Mouse (Mus musculus) layer of hippocampus, postnatal 10 days (tissue): ENCODE measurements around the gene Megf6. TPM values are rescaled to one million over a fixed set of nuclear protein-coding genes. Genes with fewer than 3 reads are reported as not detected.
A peak's percentile ranks its signal among the peaks of the same experiment; 100 is the strongest.

Source experiments
- DNase-seq, 2 experiments: peaks; one replicate each; pipeline ENCODE4 v3.0.0; 2021; ENCODE audit warnings: low spot score in 2 of 2
- long read RNA-seq: library from polyadenylated mRNA; stranded (forward); transcript quantifications from one replicate; pipeline ENCODE4 v2.0.0, GENCODE M21; 2023
- total RNA-seq, 2 experiments: library from RNA; stranded (reverse); gene quantifications; 2 replicates each; pipeline ENCODE4 v1.2.3; 2021

Gene Megf6
- total RNA-seq, result 10 to 100 TPM; 11.4 to 11.6 TPM
- long read RNA-seq, partial matches to known transcripts, result 1 of 3 reads
- long read RNA-seq, other reads (novel, unspliced or antisense), result 2 of 3 reads

DNA sequence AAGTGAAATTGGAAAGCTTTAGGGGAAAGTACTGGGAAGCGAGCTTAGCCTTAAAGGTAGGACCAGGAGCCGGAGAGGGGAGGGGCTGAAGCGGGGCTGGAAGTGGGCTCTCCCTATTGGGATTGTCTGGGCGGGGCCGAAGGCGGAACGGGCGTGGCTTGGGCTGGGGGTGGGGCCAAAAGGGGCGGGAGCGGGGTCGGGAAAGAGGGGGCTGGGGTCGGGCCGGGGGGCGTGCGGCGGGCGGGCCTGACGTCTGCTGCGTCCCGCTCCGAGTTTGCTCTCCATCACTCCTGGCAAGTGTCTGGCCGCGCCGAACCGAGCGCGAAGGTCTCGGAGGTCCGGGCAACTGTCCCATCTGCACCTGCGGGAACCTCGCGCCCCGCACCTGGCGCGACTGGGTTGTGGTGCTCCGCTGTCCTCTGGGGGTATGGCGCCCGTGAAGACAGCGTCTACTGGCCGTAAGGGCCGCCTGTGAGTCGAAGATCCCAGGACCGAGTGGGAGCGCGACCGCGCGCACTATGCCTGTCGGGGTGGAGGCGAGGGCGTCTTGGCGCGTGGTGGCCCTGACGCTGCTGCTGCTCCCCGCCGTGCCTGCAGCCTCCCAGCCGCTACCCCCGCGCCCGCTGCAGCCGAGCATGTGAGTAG lies at the start of gene Megf6:
TSS of gene Megf6 (plus strand) at position 225 of the 645 bp plus-strand sequence.
- no peak for DNase-seq

DNA sequence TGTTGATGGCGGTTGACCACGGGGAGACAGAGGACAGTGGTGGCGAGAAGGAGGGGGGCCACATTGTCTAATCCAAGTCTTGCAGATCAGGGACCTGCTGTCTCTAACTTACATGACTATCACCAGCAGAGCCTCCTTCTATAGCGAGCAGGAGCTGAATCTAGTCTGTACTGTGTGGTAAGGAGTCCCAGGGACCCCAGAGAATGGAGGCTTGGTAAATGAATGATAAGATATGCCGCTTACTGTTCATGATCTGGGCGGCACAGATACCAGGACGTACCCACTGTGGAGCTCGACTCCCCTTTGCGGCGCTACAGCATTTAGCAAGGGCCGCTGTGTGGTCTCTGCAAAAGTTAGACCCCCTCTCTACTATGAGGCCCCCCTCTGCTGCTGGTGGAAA lies 48.7 kb upstream of the Megf6 start:
- DNase-seq, result no peak

DNA sequence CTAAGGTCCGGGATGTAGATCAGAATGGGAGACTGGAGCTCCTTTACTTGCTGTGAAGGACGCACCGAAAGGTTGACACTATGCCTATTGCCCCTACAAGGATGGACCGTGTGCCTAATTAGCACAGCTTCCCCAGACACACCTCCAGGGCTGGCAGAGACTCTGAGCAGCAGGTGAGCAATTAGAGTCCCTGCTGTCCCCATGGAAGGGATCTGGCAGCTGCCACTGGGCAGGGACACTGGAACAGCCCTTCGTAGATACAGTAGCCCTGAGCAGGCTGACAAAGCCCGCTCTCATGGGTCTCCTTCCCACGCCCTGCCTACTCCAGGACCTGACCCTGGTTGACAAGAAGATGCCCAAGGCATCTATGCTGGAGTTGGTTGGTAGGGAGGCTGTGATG lies 48.2 kb upstream of the Megf6 start:
- no peak for DNase-seq

DNA sequence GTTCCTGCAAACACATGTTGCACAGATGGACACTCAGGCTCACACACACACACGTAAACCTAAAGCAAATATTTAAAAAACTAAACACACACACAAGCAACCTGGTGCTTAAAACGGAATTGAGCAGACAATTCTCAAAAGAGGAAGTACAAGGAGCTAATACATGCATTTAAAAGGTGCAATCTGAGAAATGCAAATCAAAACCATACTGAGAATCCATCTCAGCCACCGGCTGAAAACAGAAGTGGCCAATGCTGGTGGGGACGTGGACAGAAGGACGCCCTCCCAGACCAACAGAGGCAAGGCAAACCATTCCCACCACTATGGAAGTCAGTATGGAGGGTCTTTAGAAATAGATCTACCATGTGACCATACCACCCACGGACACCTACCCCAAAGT lies 47.0 kb upstream of the Megf6 start:
- no peak for DNase-seq

DNA sequence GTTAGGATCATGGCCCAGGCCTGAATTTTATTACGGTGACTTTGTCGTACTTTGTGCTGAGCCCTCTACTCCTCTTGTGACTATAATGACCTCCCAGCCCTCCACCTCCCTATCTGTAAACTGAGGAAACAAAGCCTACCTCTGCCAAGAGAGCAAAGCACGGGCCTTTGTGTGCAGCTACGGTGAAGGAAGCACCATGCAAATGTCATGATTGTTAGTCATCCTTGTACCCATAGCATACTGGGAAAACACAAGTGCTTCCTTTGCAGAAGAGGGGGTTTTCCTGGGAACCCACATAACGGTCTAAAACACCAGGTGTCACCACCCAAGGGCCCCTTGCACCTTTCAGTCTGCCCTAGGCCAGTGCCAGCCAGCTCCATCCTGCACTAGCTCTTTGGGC lies 45.3 kb upstream of the Megf6 start:
- no peak for DNase-seq

DNA sequence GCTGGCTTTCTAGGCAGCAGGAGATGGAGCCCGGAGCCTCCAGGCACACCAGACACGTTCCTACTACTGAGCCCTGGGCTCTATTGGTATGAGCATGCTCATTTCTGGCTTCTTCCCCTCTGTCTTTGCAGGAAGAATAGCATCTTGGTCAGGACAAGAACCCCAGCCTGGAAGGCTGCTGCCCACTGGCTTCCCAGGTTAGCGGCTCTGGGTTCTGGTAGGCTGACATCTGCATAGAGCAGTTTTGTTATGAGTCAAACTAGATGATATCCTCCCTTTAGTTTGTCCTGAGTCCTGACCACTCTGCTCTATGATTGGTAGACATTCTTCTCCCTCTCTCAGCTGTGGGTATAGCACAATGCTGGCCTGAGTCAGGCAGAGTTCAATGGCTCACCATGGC lies 43.3 kb upstream of the Megf6 start:
- DNase-seq, result no peak

DNA sequence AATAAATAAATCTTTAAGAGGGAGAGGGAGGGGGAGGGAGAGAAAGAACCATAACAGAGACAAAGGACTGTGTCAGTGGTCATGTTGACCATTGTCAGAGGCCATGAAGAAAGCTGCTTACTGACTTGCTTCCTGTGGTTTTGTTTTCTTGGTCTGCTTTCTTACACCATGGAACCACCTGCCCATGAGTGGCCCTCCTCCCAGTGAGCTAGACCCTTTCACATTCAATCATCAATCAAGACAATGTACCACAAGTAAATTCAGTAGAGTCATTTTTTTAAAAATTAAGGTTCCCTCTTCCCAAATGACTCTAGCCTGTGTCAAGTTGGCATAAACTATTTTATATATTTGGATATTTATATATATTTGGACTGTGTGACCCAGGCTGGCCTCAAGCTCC lies 40.6 kb upstream of the Megf6 start:
- DNase-seq, result no peak

DNA sequence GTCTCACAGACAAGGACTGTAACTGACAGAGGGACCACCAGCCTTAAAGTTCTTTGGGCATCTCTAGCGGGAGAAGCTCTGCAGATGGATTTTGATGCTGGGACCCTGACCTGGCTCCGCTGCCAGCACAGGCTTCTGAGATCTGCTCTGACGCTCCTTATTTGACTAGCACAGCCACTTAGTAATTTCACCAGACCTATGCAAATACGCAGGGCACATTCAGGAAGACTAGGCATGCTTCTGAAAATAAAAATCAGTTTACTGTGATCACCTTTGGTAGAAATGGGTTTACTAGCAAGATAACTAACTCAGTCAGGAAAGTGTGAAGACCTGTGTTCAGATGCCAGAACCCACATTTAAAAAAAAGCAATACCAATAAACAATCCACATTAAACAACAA lies 38.6 kb upstream of the Megf6 start:
- DNase-seq, result no peak

DNA sequence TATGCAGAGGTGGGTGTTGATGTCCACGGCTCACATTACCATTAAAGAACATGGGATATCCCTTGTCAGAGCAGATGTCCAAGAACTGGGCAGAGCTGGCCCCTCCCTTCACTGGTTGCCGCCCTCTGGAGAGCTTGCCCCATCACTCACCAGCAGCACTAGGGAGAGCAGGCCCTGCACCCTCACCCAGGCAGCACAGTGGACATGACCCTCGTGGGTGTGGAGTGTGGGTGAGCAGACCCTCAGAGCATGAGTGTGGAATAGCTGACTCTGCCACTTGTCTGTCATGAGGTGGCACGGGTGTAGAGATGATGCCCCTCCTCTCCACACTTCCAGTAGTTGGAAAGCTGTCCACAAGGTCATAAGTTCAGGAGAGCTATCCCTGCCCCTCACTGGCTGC lies 35.7 kb upstream of the Megf6 start:
- DNase-seq, result no peak

DNA sequence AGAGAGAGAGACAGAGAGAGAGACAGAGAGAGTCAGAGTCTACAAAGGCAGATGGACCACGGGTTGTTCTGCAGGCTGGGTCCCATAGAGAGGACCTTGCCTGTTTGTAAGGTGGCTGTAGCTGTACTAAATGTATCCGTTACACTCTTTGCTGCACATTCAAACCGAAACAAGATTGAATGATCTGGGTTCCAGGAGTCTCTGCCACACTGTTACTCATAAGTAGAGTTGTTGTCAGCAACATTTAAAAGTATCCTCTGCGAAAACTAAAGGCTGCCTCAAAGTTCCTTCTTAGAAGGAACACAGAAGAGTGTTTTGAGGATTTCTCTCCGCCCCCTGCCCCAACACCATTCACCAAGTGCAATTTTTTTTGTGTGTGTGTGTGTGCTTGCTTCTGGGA lies 33.4 kb upstream of the Megf6 start:
- no peak for DNase-seq

DNA sequence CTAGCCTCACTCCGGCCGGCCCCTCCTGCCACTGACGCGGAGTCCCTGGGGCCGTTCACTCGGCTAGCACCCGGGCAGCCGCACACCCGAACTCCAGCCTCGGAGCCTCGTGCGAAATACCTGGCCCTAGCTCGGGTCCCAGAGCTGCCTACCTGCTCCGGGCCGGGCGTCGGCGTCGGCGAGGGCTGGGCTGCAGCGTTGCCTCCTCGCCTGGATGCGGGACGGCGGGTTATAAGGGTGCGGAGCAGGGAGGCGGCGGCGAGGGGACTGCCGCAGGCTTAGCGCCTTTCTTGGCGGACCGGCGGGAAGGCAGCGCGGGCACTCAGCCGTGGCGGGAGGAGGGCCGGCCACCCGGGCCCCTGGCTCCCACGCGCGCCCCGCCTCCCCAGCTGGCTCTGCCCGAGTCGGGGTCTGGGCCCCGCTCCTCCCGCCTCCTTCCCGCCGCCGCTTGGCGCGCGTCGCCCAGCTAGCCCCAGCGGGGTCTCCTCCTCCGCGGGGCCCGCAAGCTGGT lies 30.8 kb upstream of the Megf6 start:
- no peak for DNase-seq

DNA sequence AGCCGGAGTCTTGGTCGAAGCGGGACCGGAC lies 30.5 kb upstream of the Megf6 start, which contains the start of gene Trp73:
TSS of gene Trp73 (minus strand) at position 27 of the 31 bp plus-strand sequence.
- DNase-seq, result no peak

DNA sequence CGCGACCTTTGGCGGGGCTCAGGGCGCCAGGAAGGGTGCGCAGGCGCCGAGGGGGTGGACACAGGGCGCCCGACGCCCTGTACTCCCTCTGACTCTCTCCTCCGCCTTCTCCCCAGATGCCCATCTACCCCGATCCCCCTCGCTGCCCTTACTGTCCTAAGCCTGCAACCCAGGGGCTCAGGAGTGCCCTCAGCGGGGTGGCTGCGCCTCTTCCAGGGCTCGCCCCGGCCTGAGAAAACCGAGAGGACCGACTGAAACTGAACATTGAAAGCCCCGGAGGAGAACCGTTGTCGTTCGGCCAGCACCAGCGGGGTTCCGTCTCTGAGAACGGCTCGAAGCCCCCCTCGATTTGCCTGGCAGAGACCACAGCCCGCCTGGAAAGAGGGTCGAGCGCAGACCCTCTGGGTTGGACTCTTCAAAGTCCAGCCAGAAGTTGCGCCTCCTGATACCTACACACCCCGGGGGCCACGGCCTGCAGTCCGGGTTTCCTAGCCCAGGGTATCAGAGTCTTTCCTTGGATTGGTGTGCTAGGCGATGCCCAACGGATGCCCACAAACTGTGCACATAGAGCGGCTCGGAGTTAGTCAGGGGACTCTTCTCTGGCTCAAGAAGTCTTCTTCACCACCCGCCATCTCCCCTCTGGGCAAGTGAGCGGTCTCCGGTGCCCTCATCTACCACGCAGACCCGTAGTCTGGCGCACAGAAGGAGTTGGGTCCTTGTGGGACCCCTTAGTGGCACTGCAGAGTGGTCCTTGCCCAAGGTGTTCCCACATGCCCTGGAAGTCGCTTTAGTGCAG lies 30.1 kb upstream of the Megf6 start:
- no peak for DNase-seq

DNA sequence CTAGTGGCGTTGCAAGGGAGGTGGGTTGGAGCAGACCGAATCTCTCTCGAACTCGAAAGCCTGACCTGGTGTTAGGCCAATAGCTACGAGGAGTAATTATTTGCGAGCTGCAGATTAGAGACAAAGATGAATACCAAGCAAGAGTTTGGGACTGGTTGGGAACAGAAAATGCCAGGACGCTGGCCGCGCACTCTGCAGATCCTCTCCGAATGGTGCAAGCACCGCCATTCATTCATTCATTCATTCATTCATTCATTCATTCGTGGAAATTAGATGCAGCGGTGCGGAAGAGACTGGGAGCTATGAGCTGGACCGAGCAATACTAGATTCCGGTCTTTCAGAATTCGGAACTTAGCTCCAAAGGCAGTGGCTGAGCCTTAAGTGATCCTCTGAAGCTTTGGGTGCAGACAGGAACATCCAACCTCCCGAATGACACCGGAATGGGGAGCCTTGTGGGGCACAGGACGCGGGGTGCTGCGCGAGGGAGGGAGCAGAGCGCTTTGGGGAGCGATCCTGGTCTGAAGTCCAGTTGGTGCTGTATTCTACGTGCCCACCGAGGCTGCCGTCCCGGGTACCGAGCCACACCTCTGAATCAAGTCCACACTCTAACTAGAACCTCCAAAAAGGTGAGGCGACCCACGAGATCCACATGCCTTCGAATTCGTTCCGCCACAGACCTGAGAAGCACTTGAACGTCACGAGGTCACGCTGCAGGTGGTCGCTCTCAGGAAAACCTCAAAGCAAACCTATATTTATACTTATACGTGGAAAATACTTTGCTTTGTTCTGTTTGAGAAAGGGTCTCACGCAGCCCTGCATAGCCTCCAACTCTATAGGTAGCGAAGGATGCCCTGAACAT lies 29.3 kb upstream of the Megf6 start:
- DNase-seq, result no peak

DNA sequence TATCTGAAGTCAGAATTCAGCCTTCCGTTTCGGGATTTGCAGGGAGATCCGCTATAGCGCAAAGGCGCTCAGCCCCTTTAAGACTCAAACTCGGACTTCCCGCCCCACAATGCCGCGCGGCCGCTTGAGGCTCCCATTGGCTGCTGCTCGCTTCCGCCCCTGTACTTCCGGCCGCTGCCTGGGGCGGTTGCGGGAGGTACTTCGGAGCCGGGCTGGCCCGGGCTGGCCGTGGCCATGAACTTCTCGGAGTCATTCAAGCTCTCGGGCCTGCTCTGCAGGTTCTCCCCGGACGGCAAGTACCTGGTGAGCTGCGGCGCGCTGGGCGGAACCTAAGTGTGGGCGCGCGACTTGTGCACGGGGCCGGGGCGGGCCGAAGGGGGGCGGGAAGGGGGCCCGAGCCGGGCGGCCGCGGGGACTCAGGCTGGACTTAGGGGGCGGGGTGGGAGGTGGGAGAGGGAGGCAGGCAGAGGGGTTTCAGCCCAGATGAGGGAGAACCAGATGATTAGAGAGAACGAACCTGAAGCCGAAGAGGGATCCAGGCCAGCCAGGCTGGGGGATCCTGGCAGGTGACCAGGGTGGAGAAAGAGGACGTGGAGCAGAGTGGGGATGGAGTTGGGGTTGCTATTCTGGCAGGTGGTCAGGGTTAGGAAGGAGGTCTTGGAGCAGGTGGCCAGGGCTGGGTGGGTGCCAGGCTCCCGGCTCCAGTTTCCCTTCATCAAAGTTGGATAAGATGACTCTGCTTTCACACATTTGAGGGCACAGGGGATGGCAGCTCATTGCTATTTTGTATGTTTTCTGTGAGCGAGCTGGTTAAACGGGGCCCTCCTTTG lies 28.1 kb upstream of the Megf6 start, which contains the start of gene Wrap73:
TSS of gene Wrap73 (plus strand) at position 162 of the 830 bp plus-strand sequence.
- peak; percentile 84 to 89 for DNase-seq

DNA sequence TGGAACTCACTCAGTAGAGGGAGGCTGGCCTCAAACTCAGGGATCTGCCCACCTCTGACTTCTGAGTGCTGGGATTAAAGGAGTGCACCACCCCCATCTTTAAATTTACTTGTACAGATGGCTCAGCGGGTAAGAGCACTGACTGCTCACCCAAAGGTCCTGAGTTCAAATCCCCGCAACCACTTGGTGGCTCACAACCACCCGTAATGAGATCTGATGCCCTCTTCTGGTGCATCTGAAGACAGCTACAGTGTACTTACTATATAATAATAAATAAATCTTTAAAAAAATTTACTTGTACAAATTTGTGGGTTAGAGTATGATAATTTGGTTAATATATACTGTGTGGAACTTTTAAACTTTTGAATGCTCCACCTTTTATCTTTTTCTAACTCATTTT lies 25.8 kb upstream of the Megf6 start:
- no peak for DNase-seq

DNA sequence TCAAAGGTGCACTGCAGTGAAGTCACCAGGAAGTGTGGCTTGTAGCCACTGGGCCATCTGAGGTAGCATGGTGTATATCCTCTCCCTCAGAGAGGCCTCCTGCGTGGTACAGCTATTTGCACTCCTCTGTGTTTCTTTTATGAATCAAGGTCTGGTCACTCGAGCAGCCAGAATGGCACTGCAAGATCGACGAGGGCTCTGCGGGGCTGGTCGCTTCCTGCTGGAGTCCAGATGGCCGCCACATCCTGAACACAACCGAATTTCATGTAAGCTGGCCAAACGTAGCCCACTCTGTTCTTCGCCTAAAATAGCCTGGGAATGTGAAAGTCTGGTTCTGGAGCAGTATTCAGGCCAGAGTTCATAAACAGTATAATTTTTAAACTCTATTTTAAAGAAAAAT lies 24.2 kb upstream of the Megf6 start:
- DNase-seq, result no peak

DNA sequence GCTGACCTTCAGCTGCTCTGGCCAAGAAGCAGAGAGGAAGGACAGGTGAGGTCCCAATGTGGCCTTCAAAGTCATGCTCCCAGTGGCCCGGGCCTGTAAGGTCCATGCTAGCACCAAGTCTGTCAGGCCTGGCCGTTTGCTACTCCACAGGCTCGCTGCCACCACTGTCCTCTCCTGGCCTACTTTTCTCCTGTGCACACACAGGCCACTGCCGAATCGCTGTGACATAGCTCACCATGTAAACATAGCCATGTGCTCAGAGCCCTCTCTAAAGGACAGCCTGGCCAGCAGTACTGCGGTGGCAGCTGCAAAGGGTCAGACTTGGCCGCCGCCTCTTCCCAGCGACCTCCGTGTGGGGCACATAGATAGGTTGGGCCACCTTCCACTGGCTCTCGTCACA lies 16.4 kb upstream of the Megf6 start:
- DNase-seq, result no peak

DNA sequence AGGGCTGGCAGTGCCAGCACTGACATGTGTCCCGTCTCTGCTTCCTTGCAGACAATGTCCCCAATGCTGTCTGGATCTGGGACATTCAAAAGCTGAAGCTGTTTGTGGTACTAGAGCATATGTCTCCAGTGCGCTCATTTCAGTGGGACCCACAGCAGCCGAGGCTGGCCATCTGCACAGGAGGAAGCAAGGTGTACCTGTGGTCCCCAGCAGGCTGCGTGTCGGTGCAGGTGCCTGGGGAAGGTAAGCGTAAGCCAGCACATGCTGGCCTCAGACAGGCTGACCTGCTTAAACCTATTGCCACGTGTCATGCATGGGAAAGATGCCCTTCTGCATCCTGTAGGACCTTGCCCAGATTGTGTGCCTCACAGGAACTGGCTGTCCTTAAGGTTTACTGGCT lies 14.5 kb upstream of the Megf6 start:
- no peak for DNase-seq

DNA sequence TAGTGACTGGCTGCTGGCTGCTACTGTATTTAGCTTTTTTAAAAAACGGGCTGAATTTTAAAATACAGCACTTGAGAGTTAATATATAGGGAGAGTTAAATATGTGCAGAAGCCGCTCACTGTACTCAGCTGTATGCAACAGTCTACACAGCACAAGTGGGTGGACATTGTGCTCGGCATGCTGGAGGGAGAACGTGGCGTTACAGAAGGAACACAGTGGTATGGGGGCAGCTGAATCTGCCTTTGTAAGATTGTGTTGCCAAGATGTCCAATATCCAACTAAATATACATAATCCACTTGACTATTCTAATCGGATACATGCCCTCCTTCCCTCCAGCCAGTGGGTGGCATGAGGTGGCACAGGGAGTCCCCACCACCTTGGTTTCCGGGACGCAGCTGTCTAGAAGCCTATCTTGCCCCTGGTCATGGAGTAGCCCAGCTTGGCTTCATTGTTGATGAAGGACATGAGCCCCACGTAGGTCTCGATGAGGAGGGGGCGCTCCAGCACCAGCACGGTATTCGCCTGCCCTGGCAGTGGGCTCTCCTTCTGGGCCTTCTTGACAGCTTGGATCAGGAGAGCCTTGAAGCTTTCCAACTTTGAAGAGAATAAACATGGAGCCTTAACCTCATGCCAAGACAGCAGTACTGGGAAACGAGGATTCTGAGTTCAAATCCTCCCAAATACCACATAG lies 12.4 kb upstream of the Megf6 start:
- no peak for DNase-seq

DNA sequence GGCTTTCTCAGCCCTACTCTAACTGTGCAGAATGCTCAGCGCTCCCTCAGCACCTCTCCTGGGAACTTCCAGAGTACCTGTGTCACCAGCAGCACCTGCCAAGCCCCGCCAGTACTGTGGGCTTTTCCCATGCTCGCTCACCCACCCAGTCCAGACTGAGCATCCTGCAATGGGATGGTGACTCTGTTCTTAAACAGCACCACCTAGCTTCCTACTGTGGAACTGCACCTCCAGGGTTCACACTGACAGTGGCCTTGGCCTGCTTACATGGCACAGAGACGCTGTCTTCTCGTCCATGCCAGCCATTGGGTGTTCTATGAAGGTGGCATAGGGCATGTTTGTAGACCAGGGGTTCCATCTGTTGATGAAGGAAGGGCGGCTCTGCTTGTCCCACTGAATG lies 11.5 kb upstream of the Megf6 start:
- peak; percentile 88 to 90 for DNase-seq
